Mouse (Mus musculus) sigmoid colon, adult 10 weeks (tissue): ENCODE measurements around the gene Zfp867. TPM values are rescaled to one million over a fixed set of nuclear protein-coding genes. Genes with fewer than 3 reads are reported as not detected.

Experiments
- polyA plus RNA-seq: library from polyadenylated mRNA; stranded (reverse); fragments of 350-450 nt; fragmentation: Illumina TruSeq; extraction: RNeasy Lipid Tissue Mini Kit (QIAGEN cat#74804); gene quantifications from one replicate; pipeline ENCODE4 v1.2.3, GENCODE M21; 2014; ENCODE audit warnings: low read depth, low replicate concordance

The Zfp867 gene
- 8.6 TPM for polyA plus RNA-seq

DNA sequence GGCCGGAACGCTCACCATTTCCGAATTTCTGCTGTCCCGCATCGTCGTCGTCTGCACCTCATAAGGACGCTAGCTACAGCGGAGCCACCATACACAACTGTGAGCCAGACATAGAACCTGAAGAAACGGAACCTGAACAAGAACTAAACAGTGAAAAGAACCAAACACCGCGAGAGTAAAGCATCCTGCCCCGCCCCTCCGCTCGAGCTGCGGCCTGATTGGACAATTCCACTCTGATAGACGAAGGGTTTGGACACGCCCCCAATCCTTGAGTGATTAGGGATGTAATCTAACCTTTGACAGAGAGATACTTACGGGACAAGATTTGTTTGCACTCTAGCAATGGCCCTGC lies at the start of gene Zfp867:
Zfp867 (minus strand) TSS at position 149 of the 352 bp plus-strand sequence.

GRCm38 (mm10) chr11:59451086-59451485 lies 21.2 kb downstream of the Zfp867 start, which contains the start of gene Snap47:
Snap47 (minus strand) TSS chr11:59451186.

GRCm38 (mm10) chr11:59449741-59450229 lies 22.5 kb downstream of the Zfp867 start, which contains the start of gene Jmjd4:
Jmjd4 (plus strand) TSS chr11:59450045.

Other genes starting within 250 kb of the Zfp867 start
- 274 TPM for gene Arf1, start 244.2 kb downstream of the Zfp867 start, polyA plus RNA-seq
- not detected for gene Wnt3a, start 181.7 kb downstream of the Zfp867 start, polyA plus RNA-seq
- 0.16 TPM for gene Wnt9a, start 165.5 kb downstream of the Zfp867 start, polyA plus RNA-seq
- gene Prss38, start 96.8 kb downstream of the Zfp867 start, polyA plus RNA-seq = not detected
- gene Jmjd4, start 22.4 kb downstream of the Zfp867 start, polyA plus RNA-seq = 8.5 TPM
- gene Snap47, start 21.3 kb downstream of the Zfp867 start, polyA plus RNA-seq = 9.6 TPM
- 1.7 TPM for gene Zkscan17, start 54.3 kb upstream of the Zfp867 start, polyA plus RNA-seq
- 0.28 TPM for gene Nlrp3, start 69.1 kb upstream of the Zfp867 start, polyA plus RNA-seq
- not detected for gene Olfr222, start 103.8 kb upstream of the Zfp867 start, polyA plus RNA-seq
- gene Olfr223, start 120.8 kb upstream of the Zfp867 start, polyA plus RNA-seq = not detected
- gene Mprip, start 188.8 kb upstream of the Zfp867 start, polyA plus RNA-seq = 28.1 TPM